Mouse (Mus musculus) kidney, embryonic 15.5 days (tissue): ENCODE measurements around the gene Sgip1. TPM values are rescaled to one million over a fixed set of nuclear protein-coding genes. Genes with fewer than 3 reads are reported as not detected.
A peak's percentile ranks its signal among the peaks of the same experiment; 100 is the strongest.

Experiments
- ATAC-seq: fragments of 200-750 bp; cut with Nextera tagmentation; replicated peaks from 2 replicates; pipeline ENCODE4 v1.8.0; 2017; ENCODE audit warnings: moderate TSS enrichment; ENCODE audit not compliant: low FRiP score
- H3K27ac ChIP-seq: fragments of 300-500 bp; sonication (generic); 2 replicates; pipeline ENCODE4 v1.5.1; 2015; ENCODE audit warnings: mild to moderate bottlenecking, inconsistent platforms
- H3K27me3 ChIP-seq: fragments of 300-500 bp; sonication (generic); 2 replicates; pipeline ENCODE4 v1.6.1; 2015; ENCODE audit warnings: inconsistent platforms
- H3K36me3 ChIP-seq: fragments of 300-500 bp; sonication (generic); 2 replicates; pipeline ENCODE4 v1.6.1; 2015; ENCODE audit warnings: inconsistent platforms
- H3K4me1 ChIP-seq: fragments of 300-500 bp; sonication (generic); 2 replicates; pipeline ENCODE4 v1.6.1; 2015; ENCODE audit warnings: inconsistent platforms
- H3K4me2 ChIP-seq: fragments of 300-500 bp; sonication (generic); 2 replicates; pipeline ENCODE4 v1.6.1; 2015; ENCODE audit warnings: moderate library complexity, mild to moderate bottlenecking, inconsistent platforms
- H3K4me3 ChIP-seq: fragments of 300-500 bp; sonication (generic); replicated peaks from 2 replicates; pipeline ENCODE4 v1.5.1; 2015; ENCODE audit warnings: mild to moderate bottlenecking, inconsistent platforms
- H3K9ac ChIP-seq: fragments of 300-500 bp; sonication (generic); 2 replicates; pipeline ENCODE4 v1.6.1; 2015; ENCODE audit warnings: mild to moderate bottlenecking, inconsistent platforms
- H3K9me3 ChIP-seq: fragments of 300-500 bp; sonication (generic); replicated peaks from 2 replicates; pipeline ENCODE4 v1.6.1; 2016; ENCODE audit warnings: inconsistent platforms
- WGBS: fragments of 180-500 bp; shearing (Covaris S2); methylation state at CpG from one replicate; pipeline ENCODE4 v1.1.7; 2015; ENCODE audit warnings: mixed read lengths; 5-methylcytosine and 5-hydroxymethylcytosine counted together
- polyA plus RNA-seq: library from polyadenylated mRNA; unstranded; fragments of >200 nt; fragmentation: Nextera tagmentation; extraction: Ambion mirVana; gene quantifications from 2 replicates; pipeline ENCODE4 v1.2.1, GENCODE M21; 2015

Gene Sgip1
- polyA plus RNA-seq, 1 experiment from 2014 or later = 8.8 TPM

DNA sequence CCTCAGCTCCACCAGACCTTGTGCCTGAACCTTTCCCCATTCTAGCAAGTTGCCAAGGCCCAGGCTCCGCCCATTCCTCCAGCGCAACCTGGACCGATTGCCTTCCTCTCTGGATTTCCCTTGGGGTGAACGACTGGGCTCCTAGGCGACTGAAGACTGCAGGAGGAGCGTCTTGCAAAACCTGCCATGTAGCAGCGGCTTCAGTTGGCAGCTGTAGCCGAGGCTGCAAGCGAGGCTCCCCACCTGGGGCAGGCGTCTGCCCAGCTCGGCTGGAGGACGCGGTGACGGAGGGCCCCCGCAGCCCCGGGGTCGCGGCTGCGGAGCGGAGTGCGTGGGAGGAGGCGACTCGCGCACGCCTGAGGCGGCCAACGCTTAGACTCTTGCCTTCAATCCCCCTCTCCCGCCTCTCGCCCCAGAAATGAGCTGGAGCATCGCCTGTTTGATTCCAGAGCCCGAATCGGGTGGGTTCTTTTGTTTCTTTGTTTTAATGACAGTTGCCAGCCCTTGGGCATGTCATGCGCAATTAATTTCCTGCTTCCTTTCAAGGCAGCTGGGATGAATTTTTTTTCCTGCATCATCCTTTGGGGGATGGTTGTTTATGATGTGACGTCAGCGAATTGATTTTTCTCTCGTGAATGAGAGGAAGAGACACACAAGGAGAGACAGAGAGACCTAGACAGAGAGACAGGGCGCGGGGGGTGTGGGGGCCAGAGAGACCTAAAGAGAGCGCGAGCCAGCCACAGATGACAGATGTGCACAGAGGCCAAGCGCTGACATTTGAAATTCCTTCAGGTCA, 18.2 kb downstream of the Sgip1 start:
- H3K36me3 ChIP-seq = no peaks in the 10 kb centered on the region
- under 1% methylated on average over 41 of the region's 41 CpGs for WGBS
- peaks cover 21% of the 10 kb centered on the region for H3K4me1 ChIP-seq
- H3K4me2 ChIP-seq = peak overlapping the region; percentile 97
- peak overlapping the region; percentile 56 for H3K4me3 ChIP-seq
- H3K27ac ChIP-seq = peak overlapping the region; percentile 79
- H3K9ac ChIP-seq = peak overlapping the region; percentile 50
- H3K27me3 ChIP-seq = no peaks in the 10 kb centered on the region
- H3K9me3 ChIP-seq = no peaks in the 10 kb centered on the region
- ATAC-seq = peak; percentile 78

GRCm38 (mm10) chr4:102760042-102760821, 19.1 kb downstream of the Sgip1 start:
- Histone ChIP-seq H3K4me1 (peaks cover 21% of the 10 kb centered on the region), H3K9ac (peak overlapping the region; percentile 50), H3K4me2 (peak overlapping the region; percentile 97), H3K27ac (peak overlapping the region; percentile 79), H3K4me3 (peak overlapping the region; percentile 56), H3K9me3 (no peaks in the 10 kb centered on the region), H3K36me3 (no peaks in the 10 kb centered on the region), H3K27me3 (no peaks in the 10 kb centered on the region)
- WGBS = 2% methylated on average over 25 of the region's 25 CpGs
- peak; percentile 93 for ATAC-seq

DNA sequence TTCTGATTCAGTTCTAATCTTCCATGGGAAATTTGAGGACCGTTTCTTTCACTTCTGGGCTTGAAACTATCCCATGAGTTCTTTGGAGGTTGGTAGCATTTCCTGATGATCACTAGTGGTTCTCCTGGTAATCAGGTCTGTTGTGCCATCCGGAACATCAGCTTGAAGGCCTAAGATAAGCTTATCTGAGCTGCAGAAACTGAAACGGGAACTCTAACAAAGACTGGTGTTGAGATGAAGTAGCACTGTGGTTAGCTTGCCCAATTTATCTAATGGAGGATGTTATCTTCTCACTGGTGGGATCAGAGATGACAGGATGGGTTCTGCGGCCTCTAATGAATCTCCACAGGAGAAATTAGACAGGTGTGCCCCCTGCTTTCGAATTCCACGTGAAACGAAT, 21.0 kb downstream of the Sgip1 start:
- peaks cover 21% of the 10 kb centered on the region for H3K4me1 ChIP-seq
- ATAC-seq = no peak
- H3K9me3 ChIP-seq = no peaks in the 10 kb centered on the region
- H3K27me3 ChIP-seq = no peaks in the 10 kb centered on the region
- no peak overlapping the region for H3K9ac ChIP-seq
- no peak overlapping the region for H3K27ac ChIP-seq
- H3K4me3 ChIP-seq = no peak overlapping the region
- no peaks in the 10 kb centered on the region for H3K36me3 ChIP-seq
- 0 out of 2 replicates have a peak overlapping the region, but pooled peaks have one; percentile 7 for H3K4me2 ChIP-seq
- 81% methylated on average over 7 of the region's 7 CpGs for WGBS

DNA sequence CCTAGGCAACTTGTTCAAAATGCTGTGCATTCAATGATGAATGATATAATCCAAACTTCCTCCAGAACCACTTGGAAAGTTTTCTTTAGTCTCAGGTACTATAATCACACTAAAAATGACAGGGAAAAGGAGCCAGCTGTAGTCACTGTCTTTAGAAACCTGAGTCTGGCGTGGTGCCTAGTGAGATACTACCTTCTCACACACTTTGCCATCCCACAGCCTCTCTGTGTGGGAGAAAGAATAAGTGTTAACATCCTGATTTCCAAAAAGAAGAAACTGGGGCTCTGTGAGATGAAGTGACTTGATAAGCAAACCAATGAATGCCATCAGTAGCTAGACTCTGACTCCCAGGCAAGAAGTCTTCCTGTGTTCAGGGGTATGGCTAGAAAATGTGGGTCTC, 28.0 kb downstream of the Sgip1 start:
- Histone ChIP-seq H3K9ac (no peak overlapping the region), H3K27me3 (no peaks in the 10 kb centered on the region), H3K4me3 (no peak overlapping the region), H3K9me3 (no peaks in the 10 kb centered on the region), H3K4me2 (no peak overlapping the region), H3K36me3 (no peaks in the 10 kb centered on the region), H3K4me1 (0 out of 2 replicates have a peak, but pooled peaks cover 8% of the 10 kb centered on the region), H3K27ac (no peak overlapping the region)
- no peak for ATAC-seq
- WGBS = 72% methylated on average over 1 of the region's 1 CpGs

DNA sequence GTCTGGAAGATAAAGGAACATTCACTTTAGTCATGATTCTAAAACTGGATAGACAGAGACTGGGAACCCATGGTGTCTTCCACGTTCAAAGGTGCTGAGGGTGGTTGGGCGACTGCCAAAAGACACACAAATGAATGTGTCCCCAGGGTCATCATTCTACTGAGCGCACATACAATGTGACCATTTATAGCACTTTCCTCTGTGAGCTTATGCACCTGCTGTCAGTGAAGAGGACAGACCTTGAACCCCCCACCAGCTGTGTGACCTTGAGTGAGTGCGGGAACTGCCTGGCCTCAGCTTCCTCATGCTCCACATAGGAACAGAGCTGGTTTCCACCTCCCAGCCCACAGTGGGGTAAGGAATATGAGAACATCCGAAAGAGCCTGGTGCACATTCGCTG, 28.8 kb downstream of the Sgip1 start:
- 68% methylated on average over 6 of the region's 6 CpGs for WGBS
- ATAC-seq = no peak
- no peaks in the 10 kb centered on the region for H3K9me3 ChIP-seq
- 0 out of 2 replicates have a peak, but pooled peaks cover 8% of the 10 kb centered on the region for H3K4me1 ChIP-seq
- no peak overlapping the region for H3K4me3 ChIP-seq
- H3K4me2 ChIP-seq = no peak overlapping the region
- H3K36me3 ChIP-seq = no peaks in the 10 kb centered on the region
- H3K9ac ChIP-seq = no peak overlapping the region
- no peak overlapping the region for H3K27ac ChIP-seq
- no peaks in the 10 kb centered on the region for H3K27me3 ChIP-seq

DNA sequence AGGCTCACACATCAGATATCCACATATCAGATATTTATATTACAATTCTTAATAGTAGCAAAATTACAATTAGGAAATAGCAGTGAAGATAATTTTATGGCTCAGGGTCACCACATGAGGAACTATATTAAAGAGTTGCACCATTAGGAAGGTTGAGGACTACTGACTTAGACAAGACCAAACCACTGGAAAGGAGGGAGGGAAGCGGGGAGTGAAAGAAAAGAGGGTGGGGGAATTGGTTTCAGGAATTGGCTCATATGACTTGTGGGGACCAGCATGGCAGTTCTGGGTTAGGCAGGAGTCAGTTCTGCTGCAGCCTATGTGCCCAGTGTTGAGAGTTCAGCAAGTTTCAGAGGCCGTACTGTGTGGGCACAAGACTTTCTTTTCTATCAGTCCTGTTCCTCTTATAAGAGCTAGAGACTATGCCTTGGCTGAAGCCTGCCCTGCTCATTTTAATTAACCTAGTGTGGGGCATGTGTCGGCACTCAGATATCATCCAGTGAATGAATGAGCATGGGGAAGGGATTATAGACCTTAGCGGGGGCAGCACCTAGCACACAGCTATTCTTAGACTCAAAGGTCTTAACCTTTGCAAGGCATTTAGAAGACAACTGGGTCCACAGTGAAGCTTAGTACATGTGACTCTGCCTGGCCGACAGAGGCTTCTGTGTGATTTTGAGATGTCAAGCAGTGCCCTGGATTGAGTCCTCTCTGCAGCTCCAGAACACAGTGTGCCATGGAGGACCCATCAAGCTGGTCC, 30.7 kb downstream of the Sgip1 start:
- H3K4me2 ChIP-seq = no peak overlapping the region
- H3K4me3 ChIP-seq = no peak overlapping the region
- no peak for ATAC-seq
- peaks cover 22% of the 10 kb centered on the region for H3K4me1 ChIP-seq
- 78% methylated on average over 5 of the region's 5 CpGs for WGBS
- no peaks in the 10 kb centered on the region for H3K27me3 ChIP-seq
- H3K36me3 ChIP-seq = no peaks in the 10 kb centered on the region
- H3K9me3 ChIP-seq = no peaks in the 10 kb centered on the region
- no peak overlapping the region for H3K27ac ChIP-seq
- H3K9ac ChIP-seq = no peak overlapping the region

DNA sequence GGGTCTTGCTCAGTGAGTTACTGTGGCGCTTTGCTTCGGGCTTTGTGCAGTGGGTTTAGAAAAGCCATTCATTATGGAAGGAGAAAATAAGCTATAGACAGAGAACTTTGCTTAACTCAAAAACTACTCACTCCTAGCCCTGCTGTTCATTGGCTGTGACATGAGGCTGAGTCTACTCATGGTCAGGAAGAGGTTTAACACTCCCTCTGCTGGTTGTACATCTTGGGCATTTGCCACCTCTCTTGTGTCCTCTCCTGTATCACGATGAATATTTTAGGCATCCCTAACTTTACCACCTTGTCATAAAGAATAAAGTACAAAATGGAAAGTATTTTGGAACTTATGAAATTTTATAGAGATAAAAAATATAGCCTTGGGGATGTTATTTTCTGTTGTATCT, 32.1 kb downstream of the Sgip1 start:
- Histone ChIP-seq H3K4me3 (no peak overlapping the region), H3K27me3 (no peaks in the 10 kb centered on the region), H3K4me1 (peaks cover 22% of the 10 kb centered on the region), H3K36me3 (no peaks in the 10 kb centered on the region), H3K4me2 (no peak overlapping the region), H3K9me3 (no peaks in the 10 kb centered on the region), H3K27ac (no peak overlapping the region), H3K9ac (no peak overlapping the region)
- ATAC-seq = no peak
- WGBS = 89% methylated on average over 3 of the region's 3 CpGs

DNA sequence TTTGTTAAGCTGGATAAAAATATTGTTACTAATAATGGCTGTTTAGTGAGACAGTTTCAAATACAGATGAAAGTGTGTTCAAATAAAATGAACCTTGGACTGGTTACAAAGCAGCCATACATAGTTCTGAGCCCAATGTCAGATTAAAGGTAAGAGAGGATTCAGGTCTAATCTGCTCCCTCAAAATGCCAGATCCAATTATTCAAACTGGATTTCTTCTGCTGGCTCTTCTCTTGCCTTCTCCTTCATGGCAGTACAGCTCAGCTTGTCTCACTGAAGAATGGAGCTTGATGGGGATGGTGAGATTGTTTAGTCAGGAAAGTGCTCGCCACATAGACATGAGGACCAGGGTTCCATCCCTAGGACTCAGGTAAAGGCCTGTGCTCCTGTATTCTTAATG, 32.7 kb downstream of the Sgip1 start:
- no peak for ATAC-seq
- no peaks in the 10 kb centered on the region for H3K36me3 ChIP-seq
- no peaks in the 10 kb centered on the region for H3K27me3 ChIP-seq
- no peak overlapping the region for H3K4me3 ChIP-seq
- H3K9ac ChIP-seq = no peak overlapping the region
- peaks cover 22% of the 10 kb centered on the region for H3K4me1 ChIP-seq
- H3K4me2 ChIP-seq = no peak overlapping the region
- no peak overlapping the region for H3K27ac ChIP-seq
- WGBS = 97% methylated on average over 1 of the region's 1 CpGs
- H3K9me3 ChIP-seq = no peaks in the 10 kb centered on the region

DNA sequence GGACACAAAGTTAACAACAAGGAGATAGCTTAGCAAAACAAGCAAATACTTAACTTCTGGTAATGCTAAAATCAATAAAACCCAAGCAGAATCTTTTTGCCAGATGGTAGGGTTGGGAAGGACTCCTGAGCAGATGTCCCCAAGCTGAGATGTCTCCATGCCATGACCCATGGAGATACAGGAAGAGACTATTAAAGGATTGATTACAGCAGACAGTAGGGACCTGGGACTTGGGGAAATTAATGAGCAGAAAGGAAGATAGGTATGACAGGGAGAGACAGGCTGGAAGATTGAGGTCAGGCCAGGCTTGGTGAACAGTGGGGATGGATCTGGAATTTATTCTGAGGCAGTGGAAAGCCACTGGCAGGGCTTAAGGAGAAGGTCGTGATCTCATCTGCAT, 33.5 kb downstream of the Sgip1 start:
- no peak; the same call in 1 of the 2 replicates for ATAC-seq
- Histone ChIP-seq H3K9ac (no peak overlapping the region), H3K4me1 (peaks cover 22% of the 10 kb centered on the region), H3K4me3 (no peak overlapping the region), H3K4me2 (no peak overlapping the region), H3K27me3 (no peaks in the 10 kb centered on the region), H3K27ac (no peak overlapping the region), H3K36me3 (no peaks in the 10 kb centered on the region), H3K9me3 (no peaks in the 10 kb centered on the region)
- 67% methylated on average over 1 of the region's 1 CpGs for WGBS

GRCm38 (mm10) chr4:102775596-102776270, 34.6 kb downstream of the Sgip1 start:
- H3K9ac ChIP-seq = no peak overlapping the region
- H3K36me3 ChIP-seq = no peaks in the 10 kb centered on the region
- ATAC-seq = peak; percentile 84
- no peaks in the 10 kb centered on the region for H3K27me3 ChIP-seq
- H3K9me3 ChIP-seq = no peaks in the 10 kb centered on the region
- H3K4me2 ChIP-seq = no peak overlapping the region
- H3K4me3 ChIP-seq = no peak overlapping the region
- peak overlapping the region; percentile 68 for H3K27ac ChIP-seq
- peaks cover 19% of the 10 kb centered on the region for H3K4me1 ChIP-seq
- 28% methylated on average over 2 of the region's 2 CpGs for WGBS

DNA sequence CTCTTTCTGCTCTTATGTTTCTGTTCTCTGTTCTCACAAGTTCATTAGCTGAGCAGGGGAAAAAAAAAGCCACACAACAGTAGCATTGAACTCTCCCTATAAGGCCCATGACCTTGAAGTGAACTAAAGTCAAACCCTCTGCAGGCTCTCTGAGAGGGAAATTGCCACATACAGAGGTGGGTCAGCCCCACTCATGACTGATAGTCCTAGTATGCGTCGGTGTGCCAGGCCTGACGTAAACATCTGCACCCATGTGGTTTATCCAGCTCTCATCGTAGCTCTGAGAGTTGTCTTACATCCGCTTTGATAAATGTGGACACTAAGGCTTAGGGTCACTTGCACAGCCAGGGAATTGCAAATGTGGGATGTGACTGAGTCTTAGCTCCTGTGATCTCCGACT, 38.8 kb downstream of the Sgip1 start:
- Histone ChIP-seq H3K36me3 (no peaks in the 10 kb centered on the region), H3K9me3 (no peaks in the 10 kb centered on the region), H3K4me3 (no peak overlapping the region), H3K9ac (no peak overlapping the region), H3K27ac (no peak overlapping the region), H3K27me3 (no peaks in the 10 kb centered on the region), H3K4me2 (no peak overlapping the region), H3K4me1 (peaks cover 19% of the 10 kb centered on the region)
- 65% methylated on average over 6 of the region's 6 CpGs for WGBS
- no peak for ATAC-seq
